Mouse (Mus musculus) ZHBTc4 (cell line): ENCODE measurements at regions not wholly inside any gene's neighbourhood (a gene's known extent, or its start where the extent isn't known, plus 50 kb on each side); places are given as distances from the start of the nearest gene placed in this dataset.

Experiments
- DNase-seq: peaks from one replicate; pipeline ENCODE4 v3.0.0-alpha.2; 2011; ENCODE audit warnings: low read depth, low spot score

GRCm38 (mm10) chrX:65778656-65779370 is 525.2 kb downstream of the 4930447F04Rik start:
- DNase-seq: peak; percentile 66

- DNase-seq: no peak
These were observed 534.2 kb downstream of the 4930447F04Rik start for GRCm38 (mm10) chrX:65769861-65770260.

GRCm38 (mm10) chrX:65734577-65734976 is 569.4 kb downstream of the 4930447F04Rik start:
- peak; percentile 18 for DNase-seq

- DNase-seq: no peak
These were observed 588.5 kb downstream of the 4930447F04Rik start for GRCm38 (mm10) chrX:65715562-65715961.
